Mouse (Mus musculus): ENCODE results near the gene Ugp2. TPM values are rescaled to one million over a fixed set of nuclear protein-coding genes. Genes with fewer than 3 reads are reported as not detected.

Ugp2 gene
- total and polyA plus RNA-seq, 2 experiments from 2014 or later = 121 to 187 TPM

DNA sequence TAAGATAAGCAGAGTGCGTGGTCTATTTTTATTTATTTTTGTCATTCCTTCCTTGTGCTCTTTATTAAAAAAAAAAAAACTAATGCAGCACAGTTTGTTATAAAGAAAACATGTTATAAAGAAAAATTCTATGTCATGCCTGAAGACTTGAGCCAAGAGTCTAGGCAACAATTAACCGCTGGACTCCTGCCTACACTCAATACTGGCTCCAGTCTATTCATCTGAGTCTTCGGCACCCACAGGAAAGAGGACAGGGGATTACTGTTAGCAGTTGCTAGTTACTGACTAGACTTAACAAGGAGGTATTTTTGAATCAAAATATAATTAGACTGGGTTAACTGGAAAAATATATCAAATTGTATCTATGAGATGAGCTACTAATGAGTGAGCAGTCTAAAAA, 3.1 kb upstream of the Ugp2 start:
- no peak overlapping the region for H3K4me2 ChIP-seq (ENCODE audit: low read depth, low read length)
- no peaks in the 10 kb centered on the region for H3K9me3 ChIP-seq (replicated peaks; ENCODE audit: control insufficient read depth, low read length)
- TF ChIP-seq CTCF (IDR thresholded peaks at IDR 0.05; ENCODE audit: low read depth) = no peak
- TF ChIP-seq EP300 (IDR thresholded peaks at IDR 0.05; ENCODE audit: low read depth) = no peak
- ATAC-seq (ENCODE audit: insufficient read depth, low read depth) (no peak), DNase-seq (ENCODE audit: low spot score) (no peak)
- H3K4me1 ChIP-seq (ENCODE audit: control insufficient read depth, insufficient read depth) = no peaks in the 10 kb centered on the region
- H3K27me3 ChIP-seq (ENCODE audit: control insufficient read depth, insufficient read depth, low read length) = no peaks in the 10 kb centered on the region
- H3K9ac ChIP-seq (replicated peaks; ENCODE audit: low read depth, low read length) = no peak overlapping the region
- no peaks in the 10 kb centered on the region for H3K36me3 ChIP-seq (replicated peaks; ENCODE audit: control insufficient read depth, insufficient read depth, low read length)
- no peak overlapping the region for H3K27ac ChIP-seq (ENCODE audit: low read depth)
- 80% methylated on average over 3 of the region's 3 CpGs for WGBS
- no peak overlapping the region for H3K4me3 ChIP-seq (ENCODE audit: low read depth, low read length)

- Histone ChIP-seq H3K4me3 (ENCODE audit: low read depth, low read length) (peak overlapping the region; percentile 73), H3K4me2 (ENCODE audit: low read depth, low read length) (peak overlapping the region; percentile 67), H3K9me3 (replicated peaks; ENCODE audit: control insufficient read depth, low read length) (no peaks in the 10 kb centered on the region), H3K36me3 (replicated peaks; ENCODE audit: control insufficient read depth, insufficient read depth, low read length) (no peaks in the 10 kb centered on the region), H3K4me1 (ENCODE audit: control insufficient read depth, insufficient read depth) (peaks cover 17% of the 10 kb centered on the region), H3K27me3 (ENCODE audit: control insufficient read depth, insufficient read depth, low read length) (no peaks in the 10 kb centered on the region), H3K9ac (replicated peaks; ENCODE audit: low read depth, low read length) (peak overlapping the region; percentile 74), H3K27ac (ENCODE audit: low read depth) (peak overlapping the region; percentile 96)
- TF ChIP-seq EP300 (IDR thresholded peaks at IDR 0.05; ENCODE audit: low read depth) = 0 out of 2 replicates have a peak, but pooled peaks have one; percentile 57
- TF ChIP-seq CTCF (IDR thresholded peaks at IDR 0.05; ENCODE audit: low read depth) = peak; percentile 1; the same call in 1 of the 2 replicates
- DNase-seq (ENCODE audit: low spot score) (peak; percentile 90), ATAC-seq (ENCODE audit: insufficient read depth, low read depth) (peak; percentile 89)
- WGBS = 0% methylated on average over 60 of the region's 69 CpGs
Measured at GRCm38 (mm10) chr11:21370399-21371121, 441 bp downstream of the Ugp2 start.

DNA sequence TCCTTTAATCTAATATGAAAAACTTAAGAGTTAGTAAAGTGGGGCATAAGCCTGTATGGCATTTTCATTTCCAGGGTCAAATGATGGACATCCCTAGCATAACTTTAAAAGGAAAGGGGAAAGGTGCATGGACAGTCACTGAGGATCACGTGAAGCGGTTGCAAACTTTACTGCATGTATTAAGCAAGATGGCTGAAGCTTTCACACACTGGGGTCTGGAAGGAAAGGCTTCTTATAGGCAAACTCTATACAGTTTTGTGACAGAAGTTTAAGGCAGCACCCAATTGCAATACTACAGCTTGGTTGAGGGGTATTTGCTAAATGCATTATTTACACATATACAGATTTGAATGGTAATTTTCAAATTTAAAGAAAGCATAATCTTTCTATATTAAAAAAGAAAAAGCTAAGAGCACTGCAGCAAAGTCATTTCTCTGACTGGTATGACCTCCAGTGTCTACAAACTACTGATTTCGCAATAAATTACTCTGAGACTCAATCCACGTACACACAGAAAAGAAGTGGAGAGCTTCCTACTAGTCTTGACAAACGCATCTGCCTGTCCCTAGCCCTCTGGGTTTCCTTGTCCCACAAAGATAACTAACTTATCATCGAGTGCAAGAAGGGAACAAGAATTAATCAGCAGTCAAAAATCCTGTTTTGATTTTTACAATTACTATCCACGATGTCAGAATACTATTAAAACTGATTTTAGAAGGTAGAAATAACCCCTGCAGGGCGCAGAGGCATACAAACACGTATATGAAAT, 1.6 kb downstream of the Ugp2 start:
- Histone ChIP-seq H3K4me3 (ENCODE audit: low read depth, low read length) (peak overlapping the region; percentile 73), H3K4me2 (ENCODE audit: low read depth, low read length) (peak overlapping the region; percentile 67), H3K4me1 (ENCODE audit: control insufficient read depth, insufficient read depth) (peaks cover 17% of the 10 kb centered on the region), H3K27ac (ENCODE audit: low read depth) (peak overlapping the region; percentile 96), H3K36me3 (replicated peaks; ENCODE audit: control insufficient read depth, insufficient read depth, low read length) (no peaks in the 10 kb centered on the region), H3K9me3 (replicated peaks; ENCODE audit: control insufficient read depth, low read length) (no peaks in the 10 kb centered on the region), H3K27me3 (ENCODE audit: control insufficient read depth, insufficient read depth, low read length) (no peaks in the 10 kb centered on the region), H3K9ac (replicated peaks; ENCODE audit: low read depth, low read length) (peak overlapping the region; percentile 74)
- peak; percentile 65 for DNase-seq (ENCODE audit: low spot score)
- ATAC-seq (ENCODE audit: insufficient read depth, low read depth) = no peak
- TF ChIP-seq EP300 (IDR thresholded peaks at IDR 0.05; ENCODE audit: low read depth) (no peak), CTCF (IDR thresholded peaks at IDR 0.05; ENCODE audit: low read depth) (no peak)
- WGBS = 3% methylated on average over 9 of the region's 9 CpGs

DNA sequence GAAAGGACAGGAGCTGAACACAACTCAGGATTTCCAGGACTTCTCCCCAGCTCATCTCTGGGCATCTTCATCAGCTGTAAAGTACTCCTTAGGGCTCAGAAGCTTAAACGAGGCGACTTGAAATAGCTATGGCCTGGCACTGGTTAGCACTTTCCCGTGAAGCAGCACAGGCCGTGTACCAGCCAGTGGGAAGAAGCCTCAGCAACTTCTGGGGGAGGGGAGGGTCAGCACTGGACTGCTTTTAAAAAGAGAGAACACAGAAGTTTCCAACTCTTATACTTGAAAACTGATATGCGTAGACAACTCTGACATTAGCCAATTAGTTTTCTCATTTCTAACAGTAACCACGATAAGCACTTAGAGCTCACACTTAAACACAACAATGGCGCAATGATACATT, 2.5 kb downstream of the Ugp2 start:
- TF ChIP-seq EP300 (IDR thresholded peaks at IDR 0.05; ENCODE audit: low read depth) (no peak), CTCF (IDR thresholded peaks at IDR 0.05; ENCODE audit: low read depth) (no peak)
- H3K9ac ChIP-seq (replicated peaks; ENCODE audit: low read depth, low read length) = peak overlapping the region; percentile 74
- ATAC-seq (ENCODE audit: insufficient read depth, low read depth) = no peak
- 10% methylated on average over 7 of the region's 7 CpGs for WGBS
- peak overlapping the region; percentile 96 for H3K27ac ChIP-seq (ENCODE audit: low read depth)
- H3K36me3 ChIP-seq (replicated peaks; ENCODE audit: control insufficient read depth, insufficient read depth, low read length) = no peaks in the 10 kb centered on the region
- H3K9me3 ChIP-seq (replicated peaks; ENCODE audit: control insufficient read depth, low read length) = no peaks in the 10 kb centered on the region
- H3K4me2 ChIP-seq (ENCODE audit: low read depth, low read length) = peak overlapping the region; percentile 67
- no peaks in the 10 kb centered on the region for H3K27me3 ChIP-seq (ENCODE audit: control insufficient read depth, insufficient read depth, low read length)
- peak overlapping the region; percentile 73 for H3K4me3 ChIP-seq (ENCODE audit: low read depth, low read length)
- H3K4me1 ChIP-seq (ENCODE audit: control insufficient read depth, insufficient read depth) = peaks cover 17% of the 10 kb centered on the region
- DNase-seq (ENCODE audit: low spot score) = peak; percentile 44

DNA sequence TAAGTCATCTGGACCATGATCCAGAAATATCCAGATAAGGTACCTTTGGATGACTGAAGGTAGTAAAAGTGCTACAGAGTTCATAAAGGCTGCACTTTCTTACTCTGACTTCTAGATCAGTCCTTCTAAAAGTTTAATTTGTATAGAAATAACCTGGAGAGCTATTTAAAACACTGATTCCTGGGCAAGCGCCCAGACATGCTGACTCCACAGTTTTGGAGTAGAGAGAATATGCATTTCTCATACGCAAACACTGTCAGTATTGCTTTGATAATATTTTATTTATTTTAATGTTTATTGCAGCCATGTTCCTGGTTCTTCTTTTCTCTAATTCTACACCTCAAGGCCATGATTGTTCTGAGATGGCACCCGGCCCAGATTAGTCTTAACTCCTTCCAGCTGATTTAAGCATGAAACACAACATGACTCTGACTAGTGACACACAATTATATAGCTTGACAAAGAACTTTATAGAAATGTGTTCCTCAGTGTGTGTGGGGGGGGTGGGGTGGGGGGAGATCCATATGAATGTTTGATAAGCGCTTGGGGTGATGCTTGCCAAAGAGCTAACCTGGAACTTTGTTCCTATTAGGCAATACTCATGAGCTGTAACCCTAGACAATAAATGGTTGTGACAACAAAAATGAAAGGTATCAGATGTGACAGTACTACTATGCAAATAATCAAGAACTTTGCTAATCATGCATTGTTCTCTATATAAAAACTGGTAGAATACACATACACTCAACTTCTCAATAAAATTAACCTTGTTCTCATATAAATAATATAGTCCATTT, 7.7 kb downstream of the Ugp2 start:
- DNase-seq (ENCODE audit: low spot score) (no peak), ATAC-seq (ENCODE audit: insufficient read depth, low read depth) (no peak)
- Histone ChIP-seq H3K4me1 (ENCODE audit: control insufficient read depth, insufficient read depth) (peaks cover 16% of the 10 kb centered on the region), H3K36me3 (replicated peaks; ENCODE audit: control insufficient read depth, insufficient read depth, low read length) (no peaks in the 10 kb centered on the region), H3K9me3 (replicated peaks; ENCODE audit: control insufficient read depth, low read length) (no peaks in the 10 kb centered on the region), H3K27me3 (ENCODE audit: control insufficient read depth, insufficient read depth, low read length) (no peaks in the 10 kb centered on the region), H3K4me3 (ENCODE audit: low read depth, low read length) (no peak overlapping the region), H3K4me2 (ENCODE audit: low read depth, low read length) (no peak overlapping the region), H3K9ac (replicated peaks; ENCODE audit: low read depth, low read length) (no peak overlapping the region), H3K27ac (ENCODE audit: low read depth) (no peak overlapping the region)
- WGBS = 82% methylated on average over 4 of the region's 4 CpGs
- TF ChIP-seq CTCF (IDR thresholded peaks at IDR 0.05; ENCODE audit: low read depth) (no peak), EP300 (IDR thresholded peaks at IDR 0.05; ENCODE audit: low read depth) (no peak)
